ENCODE assay signal across 29 mouse cellular contexts in genomic region chr5:53670321-53670938, GRCm38 (mm10). TPM values are rescaled to one million over a fixed set of nuclear protein-coding genes. Genes with fewer than 3 reads are reported as not detected.
DNase-seq lines count a peak whose midpoint lies in the region; ATAC-seq and TF ChIP-seq lines count a peak whose summit lies in the region.
"Had no signal": no experiment of that assay in that cellular context is flagged by ENCODE, and none has a peak within 500 bp of the region (broad histone marks: within the 10 kb centered on the region; RNA-seq: fewer than 3 reads in every experiment).

No protein-coding gene starts in this region.

- TF ChIP-seq CTCF in lung, embryonic 14.5 days (IDR thresholded peaks at IDR 0.05; ENCODE audit: low read depth), result no peak
- no peak for TF ChIP-seq CTCF in lung, adult 2 months (IDR thresholded peaks at IDR 0.05; ENCODE audit: insufficient read depth, low read length)

- no peaks in the 10 kb centered on the region for H3K9me3 ChIP-seq in lung, embryonic 14.5 days (ENCODE audit: low read depth, low read length)
- no peaks in the 10 kb centered on the region for H3K9me3 ChIP-seq in lung, embryonic 15.5 days
- H3K9me3 ChIP-seq: embryonic facial prominence, embryonic 12.5 days; limb, embryonic 13.5 days had no signal

- ATAC-seq in lung, embryonic 14.5 days (ENCODE audit: insufficient read depth), result 0 out of 2 replicates have a peak, but pooled peaks have one; percentile 41
- peak; percentile 45; the same call in 1 of the 2 replicates for ATAC-seq in lung, embryonic 15.5 days (ENCODE audit: borderline replicate concordance, extremely low read depth, low FRiP score, low TSS enrichment)
- ATAC-seq: activated CD4-positive, CD25-positive, alpha-beta regulatory T cell, adult 4 months; CD4-positive, CD25-positive, alpha-beta regulatory T cell, adult 4 months; forebrain, embryonic 14.5 days; midbrain, embryonic 16.5 days had no signal

- no peaks in the 10 kb centered on the region for H3K27me3 ChIP-seq in lung, embryonic 14.5 days (ENCODE audit: insufficient read depth, low read length)
- no peaks in the 10 kb centered on the region for H3K27me3 ChIP-seq in lung, embryonic 15.5 days
- H3K27me3 ChIP-seq: embryonic facial prominence, embryonic 12.5 days; limb, embryonic 13.5 days had no signal

- no peaks in the 10 kb centered on the region for H3K4me1 ChIP-seq in lung, embryonic 14.5 days (ENCODE audit: insufficient read depth)
- no peaks in the 10 kb centered on the region for H3K4me1 ChIP-seq in lung, adult 2 months (ENCODE audit: control insufficient read depth, insufficient read depth, low read length)
- H3K4me1 ChIP-seq in lung, embryonic 15.5 days, result 0 out of 2 replicates have a peak, but pooled peaks cover 3% of the 10 kb centered on the region
- H3K4me1 ChIP-seq: embryonic facial prominence, embryonic 12.5 days; limb, embryonic 13.5 days had no signal

- no peak overlapping the region for H3K9ac ChIP-seq in lung, embryonic 14.5 days
- no peak overlapping the region for H3K9ac ChIP-seq in lung, embryonic 15.5 days
- H3K9ac ChIP-seq: embryonic facial prominence, embryonic 12.5 days; hindbrain, embryonic 14.5 days; limb, embryonic 13.5 days had no signal

- no peak overlapping the region for H3K4me3 ChIP-seq in lung, embryonic 14.5 days (ENCODE audit: low read depth, low read length)
- H3K4me3 ChIP-seq in lung, adult 2 months (replicated peaks; ENCODE audit: extremely low read depth, low read depth, low read length), result no peak overlapping the region
- no peak overlapping the region for H3K4me3 ChIP-seq in lung, embryonic 15.5 days
- H3K4me3 ChIP-seq: embryonic facial prominence, embryonic 12.5 days; left cerebral cortex, adult 2 months; limb, embryonic 13.5 days had no signal

- H3K36me3 ChIP-seq in lung, embryonic 14.5 days (ENCODE audit: insufficient read depth), result no peaks in the 10 kb centered on the region
- no peaks in the 10 kb centered on the region for H3K36me3 ChIP-seq in lung, embryonic 15.5 days
- H3K36me3 ChIP-seq: embryonic facial prominence, embryonic 12.5 days; limb, embryonic 13.5 days had no signal

- peak overlapping the region; percentile 50; the same call in 1 of the 2 replicates for H3K27ac ChIP-seq in lung, embryonic 14.5 days (ENCODE audit: low read depth)
- H3K27ac ChIP-seq in lung, embryonic 15.5 days, result peak overlapping the region; percentile 84
- H3K27ac ChIP-seq: embryonic facial prominence, embryonic 12.5 days; hindbrain, embryonic 14.5 days; left cerebral cortex, adult 2 months; limb, embryonic 13.5 days had no signal

- WGBS in lung, embryonic 14.5 days, result 66% methylated on average over 10 of the region's 10 CpGs
- 66% methylated on average over 10 of the region's 10 CpGs for WGBS in lung, adult 2 months
- WGBS in lung, embryonic 15.5 days, result 54% methylated on average over 10 of the region's 10 CpGs

- DNase-seq in lung, embryonic 14.5 days, result no peak
- no peak for DNase-seq in lung, adult 2 months
- DNase-seq in lung, postnatal 36 days, result peak; percentile 41
- DNase-seq in thymus, adult 18-20 months, result no peak
- DNase-seq in layer of hippocampus, adult 9-10 months (ENCODE audit: low spot score), result no peak
- DNase-seq in spleen, adult 18-20 months, result no peak
- DNase-seq: adrenal gland, adult 8-10 months; cerebellum, adult 2 months; cerebellum, postnatal 36 days; embryo, embryonic 11 days; gastrocnemius, postnatal 25 days; heart, adult 18-20 months; kidney, adult 11 months; kidney, postnatal 14 days; right cerebral cortex, postnatal 25 days; thymus, postnatal 4 days had no signal

- no peak for TF ChIP-seq POLR2A in lung, adult 2 months (IDR thresholded peaks at IDR 0.05; ENCODE audit: borderline replicate concordance, extremely low read depth, low read depth, low read length)

- H3K4me2 ChIP-seq in lung, embryonic 14.5 days, result no peak overlapping the region
- H3K4me2 ChIP-seq in lung, embryonic 15.5 days, result peak overlapping the region; percentile 23; the same call in 1 of the 2 replicates
- H3K4me2 ChIP-seq: embryonic facial prominence, embryonic 12.5 days; heart, embryonic 11.5 days; hindbrain, embryonic 14.5 days; limb, embryonic 13.5 days; liver, embryonic 11.5 days; midbrain, embryonic 11.5 days had no signal

RNA-seq across cellular contexts. Expression of gene Cckar, which starts 37.1 kb away (rescaled TPM):
- polyA plus RNA-seq in lung, embryonic 14.5 days (2014; fragmentation: Nextera tagmentation; extraction: Ambion mirVana), result 42.1 and 48.7 TPM in 2 replicates
- polyA plus RNA-seq in lung, adult 2 months (2012; rRNA removed), result 48.0 and 64.9 TPM in 2 replicates
- polyA plus RNA-seq in lung, embryonic 15.5 days (2015; fragmentation: Nextera tagmentation; extraction: Ambion mirVana), result 48.8 and 49.2 TPM in 2 replicates
- polyA plus RNA-seq: activated CD4-positive, CD25-positive, alpha-beta regulatory T cell, adult 4 months; CD4-positive, CD25-positive, alpha-beta regulatory T cell, adult 4 months; thymus, postnatal 0 days had no signal
